Mouse (Mus musculus): Measurements from ENCODE around the gene Gart. TPM values are rescaled to one million over a fixed set of nuclear protein-coding genes. Genes with fewer than 3 reads are reported as not detected.
"Not testable (repeated sequence)": the region's sequence is repeated elsewhere in the genome, so short reads cannot be mapped to it uniquely, and the experiment has no call there.

The Gart gene
- total and polyA plus RNA-seq, 3 experiments: 94.0 to 509 (median 417) TPM

GRCm38 (mm10) chr16:91645420-91645819, 1.3 kb downstream of the Gart start:
- H3K4me1 ChIP-seq (ENCODE audit: control insufficient read depth in 1 of 2, insufficient read depth in 2 of 2, low read length in 2 of 2): peaks cover 4 to 11% of the 10 kb centered on the region in 2 experiments; a peak in 3 of 4 replicates
- not testable (repeated sequence) for H3K9me3 ChIP-seq (replicated peaks; ENCODE audit: insufficient read depth, low read length); H3K27ac ChIP-seq (ENCODE audit: control insufficient read depth, low read depth, low read length); H3K27me3 ChIP-seq (ENCODE audit: control insufficient read depth in 1 of 2, insufficient read depth in 2 of 2, low read length in 2 of 2); DNase-seq (ENCODE audit: low read depth, low spot score)
- H3K79me2 ChIP-seq (ENCODE audit: control insufficient read depth, insufficient read depth, low read length, poor library complexity): peaks cover 70% of the 10 kb centered on the region
- H3K36me3 ChIP-seq (ENCODE audit: control insufficient read depth in 1 of 2, insufficient read depth in 2 of 2, low read length in 2 of 2): peaks cover 10 to 26% of the 10 kb centered on the region in 2 experiments
- peak overlapping the region; percentile 99; the same call in 1 of the 2 replicates for H3K9ac ChIP-seq (ENCODE audit: control insufficient read depth, low read depth, low read length, poor library complexity, severe bottlenecking)
- TF ChIP-seq CTCF (IDR thresholded peaks at IDR 0.05 in 2 of 3, conservative IDR thresholded peaks at IDR 0.05 in 1 of 3; ENCODE audit: control insufficient read depth in 1 of 3, insufficient read depth in 1 of 3, low read depth in 2 of 3, low read length in 3 of 3, poor library complexity in 1 of 3, severe bottlenecking in 1 of 3) (peak in 1 of 3 experiments; percentile 4; a peak in 1 of 6 replicates), ZNF384 (IDR thresholded peaks at IDR 0.05; ENCODE audit: low read depth, low read length) (peak; percentile 28; the same call in 1 of the 2 replicates), TBP (IDR thresholded peaks at IDR 0.05; ENCODE audit: low read depth, low read length) (0 out of 2 replicates have a peak, but pooled peaks have one; percentile 10)
- H3K4me3 ChIP-seq (ENCODE audit: control insufficient read depth in 1 of 2, insufficient read depth in 1 of 2, low read depth in 2 of 2, low read length in 2 of 2): peak overlapping the region; percentile 31 to 89

GRCm38 (mm10) chr16:91644901-91645300, 1.9 kb downstream of the Gart start:
- H3K9ac ChIP-seq (ENCODE audit: control insufficient read depth, low read depth, low read length, poor library complexity, severe bottlenecking): peak overlapping the region; percentile 51
- DNase-seq (ENCODE audit: low read depth, low spot score): peak; percentile 58

GRCm38 (mm10) chr16:91640171-91640570, 6.6 kb downstream of the Gart start:
- TF ChIP-seq POLR2A (IDR thresholded peaks at IDR 0.05; ENCODE audit: control insufficient read depth in 1 of 2, insufficient read depth in 1 of 2, low read depth in 1 of 2, low read length in 2 of 2, poor library complexity in 1 of 2) (0 out of 4 replicates have a peak, but pooled peaks of 1 of the 2 experiments have one; percentile 20), USF2 (IDR thresholded peaks at IDR 0.05; ENCODE audit: borderline replicate concordance in 1 of 2, insufficient read depth in 1 of 2, low read depth in 1 of 2, low read length in 2 of 2) (no peak), JUND (IDR thresholded peaks at IDR 0.05; ENCODE audit: low read depth, low read length) (no peak)
- Histone ChIP-seq H3K4me3 (ENCODE audit: control insufficient read depth in 1 of 2, insufficient read depth in 1 of 2, low read depth in 2 of 2, low read length in 2 of 2) (no peak overlapping the region), H3K27ac (ENCODE audit: control insufficient read depth, low read depth, low read length) (no peak overlapping the region), H3K36me3 (ENCODE audit: control insufficient read depth in 1 of 2, insufficient read depth in 2 of 2, low read length in 2 of 2) (peaks cover 16 to 35% of the 10 kb centered on the region in 2 experiments), H3K9ac (ENCODE audit: control insufficient read depth, low read depth, low read length, poor library complexity, severe bottlenecking) (no peak overlapping the region), H3K27me3 (ENCODE audit: control insufficient read depth in 1 of 2, insufficient read depth in 2 of 2, low read length in 2 of 2) (no peaks in the 10 kb centered on the region), H3K4me1 (ENCODE audit: control insufficient read depth in 1 of 2, insufficient read depth in 2 of 2, low read length in 2 of 2) (peaks cover 0 to 10% of the 10 kb centered on the region in 2 experiments; a peak in 2 of 4 replicates), H3K9me3 (replicated peaks; ENCODE audit: insufficient read depth, low read length) (no peaks in the 10 kb centered on the region), H3K79me2 (ENCODE audit: control insufficient read depth, insufficient read depth, low read length, poor library complexity) (peaks cover 30% of the 10 kb centered on the region)
- DNase-seq (ENCODE audit: low read depth, low spot score): no peak

More at GRCm38 (mm10) chr16:91644901-91645300, 1.9 kb downstream of the Gart start:
- Histone ChIP-seq H3K79me2 (ENCODE audit: control insufficient read depth, insufficient read depth, low read length, poor library complexity) (peaks cover 66% of the 10 kb centered on the region), H3K4me3 (ENCODE audit: control insufficient read depth in 1 of 2, insufficient read depth in 1 of 2, low read depth in 2 of 2, low read length in 2 of 2) (peak overlapping the region; percentile 15 to 40), H3K9me3 (replicated peaks; ENCODE audit: insufficient read depth, low read length) (no peaks in the 10 kb centered on the region), H3K27ac (ENCODE audit: control insufficient read depth, low read depth, low read length) (no peak overlapping the region), H3K36me3 (ENCODE audit: control insufficient read depth in 1 of 2, insufficient read depth in 2 of 2, low read length in 2 of 2) (peaks cover 15 to 22% of the 10 kb centered on the region in 2 experiments), H3K27me3 (ENCODE audit: control insufficient read depth in 1 of 2, insufficient read depth in 2 of 2, low read length in 2 of 2) (no peaks in the 10 kb centered on the region), H3K4me1 (ENCODE audit: control insufficient read depth in 1 of 2, insufficient read depth in 2 of 2, low read length in 2 of 2) (peaks cover 2 to 11% of the 10 kb centered on the region in 2 experiments; a peak in 3 of 4 replicates)
- TF ChIP-seq MXI1 (IDR thresholded peaks at IDR 0.05; ENCODE audit: low read depth, low read length): no peak
- no peak for TF ChIP-seq JUND (IDR thresholded peaks at IDR 0.05; ENCODE audit: low read depth, low read length)
- TF ChIP-seq TCF12 (IDR thresholded peaks at IDR 0.05; ENCODE audit: low read depth, low read length): no peak
- no peak for TF ChIP-seq ELF1 (IDR thresholded peaks at IDR 0.05; ENCODE audit: low read depth, low read length)
- TF ChIP-seq SMC3 (IDR thresholded peaks at IDR 0.05; ENCODE audit: low read depth, low read length): no peak
- no peak for TF ChIP-seq MAFK (IDR thresholded peaks at IDR 0.05; ENCODE audit: borderline replicate concordance, low read depth, low read length)
